Mouse (Mus musculus) gastrocnemius, postnatal 14 days (tissue): Measurements from ENCODE around the gene Tubb5. TPM values are rescaled to one million over a fixed set of nuclear protein-coding genes. Genes with fewer than 3 reads are reported as not detected.

Experiments used
- DNase-seq: peaks from one replicate; pipeline ENCODE4 v3.0.0; 2021; ENCODE audit warnings: mixed read lengths
- intact Hi-C: fragments of 180-260 bp; cut with DNase I; formaldehyde crosslinking; loops from one replicate; pipeline ENCODE4 v1.15.1; 2025; ENCODE audit warnings: low total_unique reads
- total RNA-seq, 2 experiments: library from RNA; stranded (reverse); gene quantifications; 2 replicates each; pipeline ENCODE4 v1.2.3; 2021

The Tubb5 gene
- total RNA-seq, 2 experiments from 2014 or later = 95.6 to 123 TPM

GRCm38 (mm10) chr17:35833894-35834293, 4.2 kb downstream of the Tubb5 start:
- intact Hi-C loops = loop anchor here (2.0 kb wide), 1 partner anchor 39 kb away; no protein-coding TSS in a partner anchor
- no peak for DNase-seq

GRCm38 (mm10) chr17:35833239-35833751, 4.8 kb downstream of the Tubb5 start:
- DNase-seq = no peak
- intact Hi-C loops = no loop called here

GRCm38 (mm10) chr17:35832400-35833238, 5.5 kb downstream of the Tubb5 start:
- intact Hi-C loops = no loop called here
- no peak for DNase-seq

- peak; percentile 86 for DNase-seq
- intact Hi-C loops = loop anchor here (5.0 kb wide), 1 partner anchor 87 kb away; no protein-coding TSS in a partner anchor
Measured at GRCm38 (mm10) chr17:35829737-35830136, 8.4 kb downstream of the Tubb5 start.

- intact Hi-C loops = loop anchor here (5.0 kb wide), 1 partner anchor 83 kb away; no protein-coding TSS in a partner anchor
Measured at GRCm38 (mm10) chr17:35825109-35825850, 12.8 kb downstream of the Tubb5 start.

GRCm38 (mm10) chr17:35824402-35824801, 13.7 kb downstream of the Tubb5 start:
- intact Hi-C loops = no loop called here

More at GRCm38 (mm10) chr17:35825109-35825850, 12.8 kb downstream of the Tubb5 start:
- no peak for DNase-seq

GRCm38 (mm10) chr17:35822964-35823937, 14.9 kb downstream of the Tubb5 start, which contains the start of gene Flot1:
Flot1 (plus strand) TSS chr17:35823230.
- peak; percentile 89 for DNase-seq
- intact Hi-C loops = no loop called here

More at GRCm38 (mm10) chr17:35824402-35824801, 13.7 kb downstream of the Tubb5 start:
- DNase-seq = no peak

- DNase-seq = no peak
- intact Hi-C loops = no loop called here
Measured at GRCm38 (mm10) chr17:35822564-35822963, 15.5 kb downstream of the Tubb5 start.

GRCm38 (mm10) chr17:35821439-35822430, 16.4 kb downstream of the Tubb5 start, which contains the start of gene Ier3:
Ier3 (plus strand) TSS chr17:35821684.
- intact Hi-C loops = no loop called here
- peak; percentile 83 for DNase-seq

- intact Hi-C loops = no loop called here
- DNase-seq = no peak
Measured at GRCm38 (mm10) chr17:35820111-35820510, 18.0 kb downstream of the Tubb5 start.

GRCm38 (mm10) chr17:35817226-35817625, 20.9 kb downstream of the Tubb5 start:
- intact Hi-C loops = no loop called here
- DNase-seq = no peak

GRCm38 (mm10) chr17:35816686-35817085, 21.4 kb downstream of the Tubb5 start:
- no peak for DNase-seq
- intact Hi-C loops = no loop called here

GRCm38 (mm10) chr17:35815836-35816235, 22.3 kb downstream of the Tubb5 start:
- no peak for DNase-seq
- intact Hi-C loops = no loop called here

- DNase-seq = no peak
- intact Hi-C loops = no loop called here
Measured at GRCm38 (mm10) chr17:35814678-35815077, 23.4 kb downstream of the Tubb5 start.

GRCm38 (mm10) chr17:35813653-35814052, 24.5 kb downstream of the Tubb5 start:
- DNase-seq = no peak
- intact Hi-C loops = no loop called here

- DNase-seq = peak; percentile 92
- intact Hi-C loops = no loop called here
Measured at GRCm38 (mm10) chr17:35813245-35813647, 24.9 kb downstream of the Tubb5 start.

GRCm38 (mm10) chr17:35812736-35813135, 25.4 kb downstream of the Tubb5 start:
- intact Hi-C loops = no loop called here
- DNase-seq = no peak

- intact Hi-C loops = no loop called here
- DNase-seq = no peak
Measured at GRCm38 (mm10) chr17:35812307-35812706, 25.8 kb downstream of the Tubb5 start.
